18 mouse cellular contexts compared by ENCODE assay signal in the genomic region with DNA sequence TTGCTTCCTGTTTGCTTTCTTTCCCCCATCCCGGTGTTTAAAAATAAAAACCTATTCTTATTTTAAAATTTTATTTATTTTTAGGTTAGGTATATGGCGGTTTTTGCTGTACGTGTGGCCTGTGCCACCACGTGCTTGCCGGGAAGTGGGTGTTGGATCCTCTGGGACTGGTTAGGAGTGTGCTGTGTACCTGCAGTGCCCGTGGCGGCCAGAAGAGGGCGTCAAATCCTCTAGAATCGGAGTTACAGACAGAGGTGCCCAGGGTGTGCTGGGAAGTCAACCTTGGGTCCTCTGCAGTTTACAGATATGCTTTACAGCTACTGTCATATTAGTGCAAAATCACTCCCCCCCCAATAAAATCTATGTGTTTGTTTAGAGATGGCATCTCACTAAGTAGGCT. TPM values are rescaled to one million over a fixed set of nuclear protein-coding genes. Genes with fewer than 3 reads are reported as not detected.
A peak's percentile ranks its signal among the peaks of the same experiment; 100 is the strongest.
DNase-seq lines count a peak whose midpoint lies in the region; ATAC-seq and TF ChIP-seq lines count a peak whose summit lies in the region.
"Had no signal": no experiment of that assay in that cellular context is flagged by ENCODE, and none has a peak within 500 bp of the region (broad histone marks: within the 10 kb centered on the region; RNA-seq: fewer than 3 reads in every experiment).

No protein-coding gene starts in this region.

- H3K4me2 ChIP-seq in kidney, postnatal 0 days (ENCODE audit: low read length), result no peak overlapping the region
- H3K4me2 ChIP-seq in midbrain, postnatal 0 days (ENCODE audit: low read depth, low read length, poor library complexity, severe bottlenecking), result no peak overlapping the region
- no peak overlapping the region for H3K4me2 ChIP-seq in midbrain, embryonic 14.5 days (ENCODE audit: low read length)
- H3K4me2 ChIP-seq: hindbrain, embryonic 12.5 days; neural tube, embryonic 15.5 days had no signal

- H3K9ac ChIP-seq in kidney, postnatal 0 days (ENCODE audit: low read depth, low read length), result no peak overlapping the region
- no peak overlapping the region for H3K9ac ChIP-seq in midbrain, postnatal 0 days (replicated peaks; ENCODE audit: low read length, poor library complexity, severe bottlenecking)
- H3K9ac ChIP-seq in midbrain, embryonic 14.5 days (replicated peaks; ENCODE audit: low read length), result no peak overlapping the region
- H3K9ac ChIP-seq: hindbrain, embryonic 12.5 days; neural tube, embryonic 15.5 days had no signal

- H3K36me3 ChIP-seq in kidney, postnatal 0 days (ENCODE audit: insufficient read depth, low read length), result no peaks in the 10 kb centered on the region
- no peaks in the 10 kb centered on the region for H3K36me3 ChIP-seq in midbrain, postnatal 0 days (ENCODE audit: insufficient read depth, low read length)
- no peaks in the 10 kb centered on the region for H3K36me3 ChIP-seq in midbrain, embryonic 14.5 days (ENCODE audit: control insufficient read depth, insufficient read depth, low read length)
- H3K36me3 ChIP-seq: hindbrain, embryonic 12.5 days; neural tube, embryonic 15.5 days had no signal

- TF ChIP-seq CTCF in kidney, postnatal 0 days (IDR thresholded peaks at IDR 0.05; ENCODE audit: low read depth), result peak; percentile 47
- peak; percentile 42 for TF ChIP-seq CTCF in midbrain, postnatal 0 days (IDR thresholded peaks at IDR 0.05)
- peak; percentile 28; the same call in 1 of the 2 replicates for TF ChIP-seq CTCF in olfactory bulb, adult 2 months (IDR thresholded peaks at IDR 0.05; ENCODE audit: insufficient read depth, low read depth, low read length)

- H3K4me3 ChIP-seq in kidney, postnatal 0 days (replicated peaks; ENCODE audit: low read depth, low read length), result no peak overlapping the region
- H3K4me3 ChIP-seq in midbrain, postnatal 0 days (ENCODE audit: low read depth, low read length), result no peak overlapping the region
- no peak overlapping the region for H3K4me3 ChIP-seq in midbrain, embryonic 14.5 days (replicated peaks; ENCODE audit: low read depth, low read length)
- H3K4me3 ChIP-seq in olfactory bulb, adult 2 months (ENCODE audit: insufficient read depth, low read depth, low read length), result no peak overlapping the region
- H3K4me3 ChIP-seq: hindbrain, embryonic 12.5 days; neural tube, embryonic 15.5 days had no signal

- no peaks in the 10 kb centered on the region for H3K27me3 ChIP-seq in kidney, postnatal 0 days (ENCODE audit: insufficient read depth, low read length)
- H3K27me3 ChIP-seq in midbrain, postnatal 0 days (ENCODE audit: insufficient read depth, low read length), result no peaks in the 10 kb centered on the region
- no peaks in the 10 kb centered on the region for H3K27me3 ChIP-seq in midbrain, embryonic 14.5 days (ENCODE audit: control insufficient read depth, insufficient read depth, low read length)
- H3K27me3 ChIP-seq: hindbrain, embryonic 12.5 days; neural tube, embryonic 15.5 days had no signal

- TF ChIP-seq POLR2A in olfactory bulb, adult 2 months (IDR thresholded peaks at IDR 0.05; ENCODE audit: insufficient read depth, low read depth, low read length), result no peak

- no peak overlapping the region for H3K27ac ChIP-seq in kidney, postnatal 0 days
- H3K27ac ChIP-seq in midbrain, postnatal 0 days (ENCODE audit: low read depth, low read length), result no peak overlapping the region
- no peak overlapping the region for H3K27ac ChIP-seq in midbrain, embryonic 14.5 days (replicated peaks; ENCODE audit: low read depth, low read length)
- H3K27ac ChIP-seq in olfactory bulb, adult 2 months (ENCODE audit: insufficient read depth, low read depth, low read length), result no peak overlapping the region
- H3K27ac ChIP-seq: hindbrain, embryonic 12.5 days; neural tube, embryonic 15.5 days had no signal

- H3K9me3 ChIP-seq in kidney, postnatal 0 days (replicated peaks; ENCODE audit: low read length), result no peaks in the 10 kb centered on the region
- H3K9me3 ChIP-seq in midbrain, postnatal 0 days (ENCODE audit: low read length), result no peaks in the 10 kb centered on the region
- no peaks in the 10 kb centered on the region for H3K9me3 ChIP-seq in midbrain, embryonic 14.5 days (ENCODE audit: control insufficient read depth, low read length)
- H3K9me3 ChIP-seq: hindbrain, embryonic 12.5 days; neural tube, embryonic 15.5 days had no signal

- no peaks in the 10 kb centered on the region; the same call in 1 of the 2 replicates for H3K4me1 ChIP-seq in kidney, postnatal 0 days (replicated peaks; ENCODE audit: insufficient read depth, low read length)
- H3K4me1 ChIP-seq in midbrain, postnatal 0 days (ENCODE audit: insufficient read depth, low read length), result no peaks in the 10 kb centered on the region
- H3K4me1 ChIP-seq in midbrain, embryonic 14.5 days (ENCODE audit: control insufficient read depth, insufficient read depth, low read length), result no peaks in the 10 kb centered on the region
- no peaks in the 10 kb centered on the region for H3K4me1 ChIP-seq in olfactory bulb, adult 2 months (ENCODE audit: control insufficient read depth, insufficient read depth, low read length)

- no peak for ATAC-seq in kidney, postnatal 0 days (replicated peaks; ENCODE audit: low FRiP score, low read depth)
- no peak for ATAC-seq in midbrain, postnatal 0 days (ENCODE audit: low FRiP score)
- no peak for ATAC-seq in midbrain, embryonic 14.5 days (ENCODE audit: low FRiP score, low TSS enrichment)
- ATAC-seq: CD4-positive, CD25-positive, alpha-beta regulatory T cell, adult 4 months; forebrain, embryonic 16.5 days had no signal

- no peak for DNase-seq in kidney, postnatal 0 days (ENCODE audit: low spot score)
- no peak for DNase-seq in kidney, postnatal 14 days
- no peak for DNase-seq in midbrain, postnatal 0 days (ENCODE audit: low spot score)
- DNase-seq in midbrain, embryonic 14.5 days, result no peak
- peak; percentile 21 for DNase-seq in NIH3T3 (ENCODE audit: low read depth)
- DNase-seq in right cerebral cortex, postnatal 36 days (ENCODE audit: low spot score in 2 of 2), result no peak
- DNase-seq in left cerebral cortex, adult 8-10 months (ENCODE audit: low spot score in 2 of 2), result no peak
- DNase-seq: cerebellum, adult 18-20 months; embryo, embryonic 11 days; gastrocnemius, postnatal 25 days; kidney, adult 8-10 months; lung, adult 18-20 months; thymus, postnatal 25 days had no signal

- WGBS in kidney, postnatal 0 days, result 57% methylated on average over 9 of the region's 9 CpGs
- WGBS in midbrain, postnatal 0 days, result 55% methylated on average over 9 of the region's 9 CpGs
- WGBS in midbrain, embryonic 14.5 days, result 60% methylated on average over 9 of the region's 9 CpGs
- 58% methylated on average over 9 of the region's 9 CpGs for WGBS in olfactory bulb, adult 2 months

RNA-seq across cellular contexts. Expression of a gene that starts 36.1 kb away (rescaled TPM):
- polyA plus RNA-seq in kidney, postnatal 0 days (2015; fragmentation: Nextera tagmentation; extraction: Ambion mirVana), result 83.0 and 87.4 TPM in 2 replicates
- total RNA-seq in midbrain, postnatal 0 days (2014; rRNA removed), result 116 and 123 TPM in 2 replicates
- 185 and 206 TPM in 2 replicates for polyA plus RNA-seq in midbrain, postnatal 0 days (2015; fragmentation: Nextera tagmentation; extraction: Ambion mirVana)
- polyA plus RNA-seq in midbrain, embryonic 14.5 days (2014; fragmentation: Nextera tagmentation; extraction: Ambion mirVana), result 242 and 295 TPM in 2 replicates
- polyA plus RNA-seq in olfactory bulb, adult 2 months (2012; ENCODE audit: insufficient read depth, insufficient read length, low replicate concordance, missing spikeins), result not detected in 2 replicates
- 10 to 100 TPM; 18.9 to 24.8 (median 19.9) TPM for total RNA-seq in left cerebral cortex, adult 8-10 months (2022)
- polyA plus RNA-seq: CD4-positive, CD25-positive, alpha-beta regulatory T cell, adult 4 months had no signal

Comparison
In these comparisons a context has a peak if more than half of its experiments do, and no peak if none do; other contexts are left out.
1. RNA of a gene that starts 36.1 kb away (polyA plus RNA-seq): 242 to 295 TPM in midbrain, embryonic 14.5 days, 185 to 206 TPM in midbrain, postnatal 0 days and 83.0 to 87.4 TPM in kidney, postnatal 0 days; not detected in olfactory bulb, adult 2 months; every median in the first group is over 10 times any median in the second.
2. Peak in every context shown above with its lines, with median percentiles within 50 percentile points of each other: CTCF ChIP-seq.